Mouse (Mus musculus) spleen, adult 2 months (tissue): ENCODE measurements around the gene Rab3b.

Experiments
- CTCF ChIP-seq: fragments of 200-500 bp; IDR thresholded peaks from 2 replicates; pipeline ENCODE4 v1.5.1; 2011; ENCODE audit warnings: mild to moderate bottlenecking, inconsistent platforms; ENCODE audit not compliant: insufficient read depth, insufficient read length, insufficient replicate concordance; ENCODE audit errors: extremely low read depth
- POLR2A ChIP-seq: fragments of 200-500 bp; IDR thresholded peaks from 2 replicates; pipeline ENCODE4 v1.6.1; 2011; ENCODE audit warnings: low read depth, low read length, inconsistent platforms

GRCm38 (mm10) chr4:108866806-108867205 lies 12.1 kb upstream of the Rab3b start:
- TF ChIP-seq POLR2A (no peak), CTCF (no peak)
